Comparison of ENCODE assay signal across 7 mouse cellular contexts in the genomic region with DNA sequence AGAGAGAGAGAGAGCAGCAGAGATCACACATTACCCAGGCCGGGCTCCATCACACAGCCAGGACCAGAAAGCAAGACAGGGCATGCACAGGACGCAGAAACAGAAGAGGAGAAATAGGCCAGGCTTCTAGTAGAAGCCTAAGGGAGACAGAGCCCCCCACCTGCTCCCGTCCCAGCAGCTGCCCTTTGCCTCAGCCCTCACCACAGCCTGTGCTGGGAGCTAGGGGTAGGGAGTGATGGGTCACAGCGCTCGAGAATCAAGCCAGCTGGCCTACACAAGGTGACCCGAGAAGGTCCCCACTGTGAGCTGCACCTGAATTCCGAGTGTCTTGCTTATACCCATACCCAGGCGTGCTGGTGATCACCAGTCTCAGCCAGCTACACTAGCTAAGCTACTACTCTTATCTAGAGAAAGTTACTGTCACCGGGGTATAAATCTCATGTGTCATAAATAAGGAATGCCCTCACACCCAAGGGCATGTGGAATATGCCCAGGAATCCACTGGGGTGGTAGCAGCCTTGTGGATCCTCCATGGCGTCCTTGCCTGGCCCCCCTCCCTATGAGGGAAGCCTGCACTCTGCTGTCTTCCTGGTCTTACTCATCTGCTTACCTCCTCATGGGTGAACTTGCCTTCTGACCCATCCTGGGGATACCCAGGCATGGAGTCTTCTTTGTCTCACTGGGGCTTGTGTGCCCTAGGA.
DNase-seq lines count a peak whose midpoint lies in the region; ATAC-seq and TF ChIP-seq lines count a peak whose summit lies in the region.

No protein-coding gene starts in this region.

- TF ChIP-seq CTCF in heart, postnatal 0 days (IDR thresholded peaks at IDR 0.05; ENCODE audit: low read depth) = no peak

- no peak overlapping the region; the same call in 1 of the 2 replicates for H3K4me2 ChIP-seq in heart, postnatal 0 days (ENCODE audit: low read depth, low read length)
- H3K4me2 ChIP-seq in embryonic facial prominence, embryonic 15.5 days (replicated peaks) = no peak overlapping the region
- H3K4me2 ChIP-seq in hindbrain, embryonic 13.5 days = no peak overlapping the region
- no peak overlapping the region for H3K4me2 ChIP-seq in myocyte (ENCODE audit: low read depth)

- no peaks in the 10 kb centered on the region for H3K9me3 ChIP-seq in heart, postnatal 0 days (replicated peaks; ENCODE audit: control insufficient read depth, low read length)
- no peaks in the 10 kb centered on the region for H3K9me3 ChIP-seq in embryonic facial prominence, embryonic 15.5 days (replicated peaks)
- no peaks in the 10 kb centered on the region for H3K9me3 ChIP-seq in hindbrain, embryonic 13.5 days

- no peak for TF ChIP-seq POLR2A in myocyte (IDR thresholded peaks at IDR 0.05; ENCODE audit: insufficient read length, low read depth)

- no peaks in the 10 kb centered on the region for H3K27me3 ChIP-seq in heart, postnatal 0 days (ENCODE audit: control insufficient read depth, insufficient read depth, low read length)
- no peaks in the 10 kb centered on the region for H3K27me3 ChIP-seq in embryonic facial prominence, embryonic 15.5 days
- no peaks in the 10 kb centered on the region for H3K27me3 ChIP-seq in hindbrain, embryonic 13.5 days
- no peaks in the 10 kb centered on the region for H3K27me3 ChIP-seq in myocyte (ENCODE audit: control insufficient read depth, insufficient read depth, insufficient read length)

- intact Hi-C loops in left cerebral cortex, postnatal 36 days (cut with DNase I) = loop anchor here (2.0 kb wide), 1 partner anchor 189 kb away; no protein-coding TSS in a partner anchor

- H3K27ac ChIP-seq in heart, postnatal 0 days (ENCODE audit: low read depth) = peak overlapping the region; percentile 75
- H3K27ac ChIP-seq in embryonic facial prominence, embryonic 15.5 days (replicated peaks) = peak overlapping the region; percentile 67
- H3K27ac ChIP-seq in hindbrain, embryonic 13.5 days = peak overlapping the region; percentile 73

- H3K9ac ChIP-seq in heart, postnatal 0 days (replicated peaks; ENCODE audit: low read depth, low read length) = no peak overlapping the region
- H3K9ac ChIP-seq in embryonic facial prominence, embryonic 15.5 days = no peak overlapping the region
- H3K9ac ChIP-seq in hindbrain, embryonic 13.5 days = peak overlapping the region; percentile 6; the same call in 1 of the 2 replicates

- no peak for ATAC-seq in heart, postnatal 0 days (ENCODE audit: insufficient read depth, low read depth)
- ATAC-seq in embryonic facial prominence, embryonic 15.5 days (ENCODE audit: insufficient number of reproducible peaks, low FRiP score, low TSS enrichment, low read depth) = no peak
- 0 out of 2 replicates have a peak, but pooled peaks have one; percentile 14 for ATAC-seq in hindbrain, embryonic 13.5 days (ENCODE audit: low FRiP score)

- no peak overlapping the region for H3K4me3 ChIP-seq in heart, postnatal 0 days (ENCODE audit: low read depth, low read length)
- H3K4me3 ChIP-seq in embryonic facial prominence, embryonic 15.5 days (replicated peaks) = no peak overlapping the region
- H3K4me3 ChIP-seq in hindbrain, embryonic 13.5 days = no peak overlapping the region
- H3K4me3 ChIP-seq in myocyte = no peak overlapping the region

- no peak for TF ChIP-seq EP300 in heart, postnatal 0 days (IDR thresholded peaks at IDR 0.05; ENCODE audit: low read depth)

- WGBS in heart, postnatal 0 days = 62% methylated on average over 10 of the region's 10 CpGs
- WGBS in embryonic facial prominence, embryonic 15.5 days = 72% methylated on average over 10 of the region's 10 CpGs
- 87% methylated on average over 10 of the region's 10 CpGs for WGBS in hindbrain, embryonic 13.5 days

- no peak for DNase-seq in heart, postnatal 0 days (ENCODE audit: low spot score)
- no peak for DNase-seq in heart, postnatal 4 days
- DNase-seq in left cerebral cortex, postnatal 36 days (ENCODE audit: low spot score in 2 of 2) = no peak
- DNase-seq in spleen, postnatal 10 days (ENCODE audit: low spot score in 2 of 2) = no peak

- H3K36me3 ChIP-seq in heart, postnatal 0 days (replicated peaks; ENCODE audit: control insufficient read depth, insufficient read depth, low read length) = no peaks in the 10 kb centered on the region
- no peaks in the 10 kb centered on the region for H3K36me3 ChIP-seq in embryonic facial prominence, embryonic 15.5 days
- H3K36me3 ChIP-seq in hindbrain, embryonic 13.5 days = peaks cover 70% of the 10 kb centered on the region
- no peaks in the 10 kb centered on the region for H3K36me3 ChIP-seq in myocyte (ENCODE audit: control insufficient read depth, insufficient read depth)

- H3K4me1 ChIP-seq in heart, postnatal 0 days (ENCODE audit: control insufficient read depth, insufficient read depth) = peaks cover 22% of the 10 kb centered on the region
- H3K4me1 ChIP-seq in embryonic facial prominence, embryonic 15.5 days = peaks cover 24% of the 10 kb centered on the region
- peaks cover 36% of the 10 kb centered on the region for H3K4me1 ChIP-seq in hindbrain, embryonic 13.5 days (replicated peaks)

- H3ac ChIP-seq in myocyte (ENCODE audit: control insufficient read depth, insufficient read length) = no peak overlapping the region

- H3K79me2 ChIP-seq in myocyte (ENCODE audit: control insufficient read depth, insufficient read depth) = no peaks in the 10 kb centered on the region

TF ChIP-seq in myocyte, 11 proteins besides CTCF, POLR2A, EP300 and RAD21:
- TF ChIP-seq POLR2AphosphoS2 (IDR thresholded peaks at IDR 0.05; ENCODE audit: insufficient read length, low read depth) (no peak), MYOG (IDR thresholded peaks at IDR 0.05; ENCODE audit: control insufficient read depth in 1 of 3, insufficient read depth in 1 of 3, insufficient read length in 2 of 3, low read depth in 2 of 3) (peak in 2 of 3 experiments; percentile 62 to 77), MAX (IDR thresholded peaks at IDR 0.05; ENCODE audit: low read depth) (no peak), CEBPB (IDR thresholded peaks at IDR 0.05; ENCODE audit: insufficient read depth, poor library complexity, severe bottlenecking) (no peak), SRF (IDR thresholded peaks at IDR 0.05; ENCODE audit: control insufficient read depth, insufficient read length, low read depth) (no peak), MYOD1 (IDR thresholded peaks at IDR 0.05; ENCODE audit: control insufficient read depth in 1 of 3, insufficient read length in 2 of 3, low read depth in 2 of 3) (peak in 1 of 3 experiments; percentile 45), TCF12 (IDR thresholded peaks at IDR 0.05; ENCODE audit: insufficient read depth, poor library complexity, severe bottlenecking) (no peak), E2F4 (IDR thresholded peaks at IDR 0.05; ENCODE audit: insufficient read depth) (no peak), TCF3 (IDR thresholded peaks at IDR 0.05; ENCODE audit: insufficient read length, low read depth) (no peak), USF1 (IDR thresholded peaks at IDR 0.05; ENCODE audit: low read depth) (no peak)
TF ChIP-seq in myocyte: peak in this region for 2.
